Mouse (Mus musculus): ENCODE measurements around the gene Tceal1.

GRCm38 (mm10) chrX:136741651-136742201 is 33.9 kb downstream of the Tceal1 start:
- TF ChIP-seq CTCF (IDR thresholded peaks at IDR 0.05; ENCODE audit: control insufficient read depth, insufficient read depth, insufficient replicate concordance, low read depth, low read length) (no peak), POLR2A (IDR thresholded peaks at IDR 0.05; ENCODE audit: control insufficient read depth, low read depth, low read length) (peak; percentile 24; the same call in 1 of the 2 replicates)

Measured in testis, adult 2 months (tissue).